Mouse (Mus musculus) c-Kit-positive CD71-negative TER-119-negative erythroid progenitor cells, embryonic 14.5 days (primary cell): ENCODE results near the gene Psd.

Source experiments
- DNase-seq: peaks from one replicate; pipeline ENCODE4 v3.0.0-alpha.2; 2013; ENCODE audit warnings: low read depth

The Psd gene

DNA sequence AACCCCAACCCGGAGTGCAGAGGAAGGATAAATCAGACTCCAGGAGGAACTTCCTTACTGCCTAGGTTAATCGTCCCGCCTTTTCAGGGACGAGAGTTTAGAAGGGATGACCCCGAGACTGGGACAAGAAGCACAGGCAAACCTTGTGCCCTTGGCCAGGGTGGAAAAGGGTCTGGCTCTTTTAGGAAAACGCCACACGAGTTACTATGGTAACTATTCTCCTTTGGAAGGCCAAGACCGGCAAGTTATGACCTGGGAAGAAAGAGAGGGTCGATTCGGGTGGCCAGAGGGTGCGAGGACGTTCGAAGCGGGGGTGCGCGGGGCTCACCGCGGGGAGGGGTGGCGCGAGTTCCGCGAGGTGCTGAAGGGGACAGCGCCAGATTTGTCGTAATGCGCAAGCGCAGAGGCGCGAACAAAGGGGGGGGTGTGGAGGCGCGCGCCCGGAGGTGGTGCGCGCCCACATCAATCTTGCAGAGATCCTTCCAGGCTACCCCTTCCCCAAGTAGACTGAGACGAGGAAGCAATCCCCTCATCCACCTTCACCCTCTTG is at the start of gene Psd:
TSS of gene Psd (minus strand) at position 401 of the 550 bp plus-strand sequence.
- no peak for DNase-seq

DNA sequence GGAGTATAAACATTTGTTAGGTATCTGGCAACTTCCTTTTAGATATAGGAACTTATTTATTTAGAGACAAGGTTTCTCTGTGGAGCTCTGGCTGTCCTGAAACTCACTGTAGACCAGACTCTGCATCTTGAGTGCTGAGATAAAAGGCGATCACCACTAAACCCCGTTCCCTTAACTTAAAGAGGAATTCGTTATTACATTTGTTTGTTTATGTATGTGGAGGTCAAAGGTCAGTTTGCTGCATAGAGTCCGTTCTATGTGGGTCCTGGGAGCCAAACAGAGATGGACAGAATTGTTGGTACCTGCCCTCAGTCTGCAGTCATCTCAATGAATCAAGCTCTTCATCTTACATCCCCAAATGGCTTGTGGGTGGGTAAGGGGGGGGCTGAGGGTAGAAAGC is 48.9 kb upstream of the Psd start:
- DNase-seq: no peak

DNA sequence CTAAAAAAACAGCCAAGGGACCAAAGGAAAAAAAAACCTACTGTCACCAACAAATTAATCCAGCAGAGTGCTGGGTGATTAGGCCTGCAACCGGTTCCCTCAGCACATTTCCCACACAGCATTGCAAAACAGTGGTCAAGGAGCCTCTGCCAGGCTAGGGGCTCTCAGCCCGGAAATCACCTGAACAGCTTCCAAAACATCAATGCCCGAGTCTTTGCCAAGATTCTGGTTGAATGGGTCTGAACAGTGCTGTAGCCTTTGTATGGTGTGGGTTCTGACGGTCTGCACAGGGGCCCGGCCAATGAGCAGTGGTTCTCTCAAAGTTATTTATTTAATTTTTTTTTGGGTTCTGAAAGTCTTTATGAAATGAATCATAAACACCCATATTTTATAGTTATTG is 48.5 kb upstream of the Psd start:
- DNase-seq: no peak

DNA sequence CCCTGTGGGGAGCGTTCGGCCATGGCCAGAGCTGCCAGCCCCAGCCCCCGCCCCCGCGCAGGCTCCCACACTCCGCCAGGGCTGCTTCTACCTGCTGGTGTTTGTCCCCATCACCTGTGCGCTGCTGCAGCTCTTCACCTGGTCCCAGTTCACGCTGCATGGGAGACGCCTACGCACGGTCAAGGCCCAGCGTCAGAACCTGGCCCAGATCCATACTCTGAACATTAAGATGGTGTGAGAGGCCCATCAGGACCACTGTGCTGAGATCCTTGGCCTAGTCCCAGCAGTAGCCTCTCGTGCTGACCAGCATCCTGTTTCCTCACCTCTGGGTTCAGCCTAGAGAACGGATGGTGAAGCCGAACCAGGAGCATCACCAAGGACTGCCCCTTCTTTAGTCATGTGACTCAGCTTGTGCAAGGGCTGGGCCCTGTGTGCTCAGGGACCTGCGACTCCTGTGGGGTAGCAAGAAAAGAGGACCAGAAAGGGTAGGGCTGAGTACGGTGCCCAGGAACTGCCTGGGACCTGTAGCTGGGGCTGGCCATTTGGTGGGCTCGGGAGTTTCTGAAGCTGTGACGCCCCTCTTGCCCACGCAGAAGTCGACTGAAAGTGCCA is 47.6 kb upstream of the Psd start:
- DNase-seq: no peak

DNA sequence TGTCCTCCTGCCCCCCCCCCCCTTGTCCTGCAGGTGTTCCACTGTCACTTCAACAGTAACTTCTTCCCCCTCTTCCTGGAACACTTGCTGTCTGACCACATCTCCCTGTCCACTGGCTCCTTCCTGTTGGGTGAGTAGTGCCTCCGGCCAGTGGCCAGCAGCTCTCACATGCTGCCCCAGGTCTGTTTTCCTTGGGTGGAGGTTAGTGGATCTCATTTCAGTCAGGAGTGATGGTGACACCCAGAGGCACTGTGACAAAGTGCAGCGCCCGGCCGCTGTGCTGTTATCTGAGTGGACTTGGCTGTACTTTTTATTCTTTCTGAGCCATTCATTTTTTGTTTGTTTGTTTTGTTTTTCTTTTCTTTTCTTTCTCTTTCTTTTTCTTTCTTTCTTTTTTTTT is 42.2 kb upstream of the Psd start:
- DNase-seq: no peak

DNA sequence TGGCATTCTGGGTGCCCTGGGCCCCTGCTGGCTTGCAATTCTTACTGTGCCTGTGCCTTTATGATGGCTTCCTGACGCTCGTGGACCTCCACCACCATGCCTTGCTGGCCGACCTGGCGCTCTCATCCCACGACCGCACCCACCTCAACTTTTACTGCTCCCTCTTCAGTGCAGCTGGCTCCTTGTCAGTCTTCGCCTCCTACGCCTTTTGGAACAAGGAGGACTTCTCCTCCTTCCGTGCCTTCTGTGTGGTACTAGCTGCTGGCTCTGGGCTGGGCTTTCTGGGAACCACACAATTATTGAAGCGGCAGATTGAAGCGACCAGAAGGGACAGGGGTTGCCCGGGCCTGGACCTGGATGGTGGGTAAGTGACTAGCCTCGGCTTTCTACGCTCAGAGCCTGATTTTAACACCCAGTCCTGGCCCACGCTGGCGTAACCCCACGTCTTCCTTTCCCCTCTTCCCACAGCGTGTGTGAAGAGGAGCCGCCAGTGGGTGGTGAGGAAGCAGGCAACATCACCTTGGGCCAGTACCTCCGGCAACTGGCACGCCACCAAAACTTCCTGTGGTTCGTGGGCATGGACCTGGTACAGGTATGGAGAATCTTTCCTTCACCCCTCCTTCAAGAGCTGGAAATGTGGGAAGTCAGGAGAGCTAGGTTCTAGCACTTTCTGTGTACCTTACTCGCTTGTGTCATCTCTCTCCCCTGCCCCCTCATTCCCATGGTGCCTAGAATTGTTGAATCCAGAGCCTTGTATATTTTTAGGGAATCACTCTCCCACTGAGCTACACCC is 41.0 kb upstream of the Psd start:
- DNase-seq: no peak

DNA sequence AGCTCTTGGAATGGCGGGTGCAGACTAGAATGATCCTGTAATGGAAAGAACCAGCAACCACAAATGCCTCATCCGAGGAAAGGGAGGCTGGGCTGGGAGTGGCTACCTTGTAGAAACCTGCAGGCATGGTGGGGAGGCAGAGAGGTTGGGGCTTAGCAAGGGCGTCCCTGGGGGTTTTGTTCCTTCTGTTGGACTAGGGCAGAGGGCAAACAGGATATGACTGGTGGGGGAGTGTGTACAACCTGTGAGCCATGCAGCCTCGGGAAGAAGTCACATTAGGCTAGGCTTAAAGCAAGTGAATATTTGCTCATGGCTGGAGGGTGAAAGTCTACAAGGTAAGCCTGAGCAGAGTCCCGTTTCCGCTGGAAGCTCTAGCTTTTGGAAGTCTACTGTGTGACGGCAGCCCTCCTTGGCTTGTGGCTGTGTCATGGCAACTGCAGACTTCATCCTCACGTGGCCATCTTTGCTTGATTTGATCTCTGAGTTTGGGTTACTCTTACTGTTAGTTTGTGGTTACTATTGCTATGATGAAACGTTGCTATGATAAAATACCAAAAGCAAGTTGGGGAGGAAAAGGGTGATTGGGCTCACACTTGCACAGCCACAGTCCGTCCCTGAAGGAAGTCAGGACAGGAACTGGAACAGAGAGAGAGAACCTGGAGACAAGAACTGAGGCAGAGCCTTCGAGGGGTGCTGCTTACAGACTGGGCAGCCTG is 36.5 kb upstream of the Psd start:
- no peak for DNase-seq

DNA sequence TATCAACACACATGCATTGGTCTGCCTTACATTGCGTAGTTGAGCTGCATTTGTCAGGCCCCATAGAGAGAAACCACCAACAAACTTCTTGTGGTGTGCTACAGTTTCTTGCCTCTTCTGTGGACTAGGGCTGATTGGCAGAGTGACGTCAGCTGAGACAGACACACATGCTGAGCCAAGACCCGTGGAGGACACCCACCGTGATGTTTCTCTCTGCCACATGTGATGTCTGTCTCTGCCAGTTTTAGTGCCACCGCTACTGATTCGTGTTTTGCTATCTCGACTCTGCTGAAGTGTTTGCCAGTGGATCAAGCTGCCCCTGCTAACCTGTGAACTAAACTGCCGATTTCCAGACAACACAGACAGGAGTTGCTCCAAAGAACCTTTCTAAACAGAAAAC is 35.1 kb upstream of the Psd start:
- no peak for DNase-seq

DNA sequence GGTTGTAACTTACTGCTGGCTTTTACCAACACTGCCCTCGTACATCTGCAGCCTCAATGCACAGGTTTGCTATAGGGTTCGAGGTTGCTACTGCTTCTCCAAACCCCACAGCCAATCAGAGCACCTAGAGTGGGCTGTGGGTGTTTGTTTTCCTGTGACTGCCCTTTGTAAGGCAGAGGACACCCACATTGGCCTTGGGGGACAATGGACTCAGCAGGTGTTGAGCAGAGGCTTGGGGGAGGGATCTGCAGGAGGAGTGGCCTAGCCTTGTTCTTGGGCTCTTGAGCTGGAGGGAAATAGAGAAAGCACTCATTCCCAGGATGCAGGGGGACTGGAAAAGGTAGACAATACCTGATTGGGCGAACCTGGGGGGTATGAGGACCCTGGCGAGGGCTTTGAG is 31.4 kb upstream of the Psd start:
- DNase-seq: no peak

DNA sequence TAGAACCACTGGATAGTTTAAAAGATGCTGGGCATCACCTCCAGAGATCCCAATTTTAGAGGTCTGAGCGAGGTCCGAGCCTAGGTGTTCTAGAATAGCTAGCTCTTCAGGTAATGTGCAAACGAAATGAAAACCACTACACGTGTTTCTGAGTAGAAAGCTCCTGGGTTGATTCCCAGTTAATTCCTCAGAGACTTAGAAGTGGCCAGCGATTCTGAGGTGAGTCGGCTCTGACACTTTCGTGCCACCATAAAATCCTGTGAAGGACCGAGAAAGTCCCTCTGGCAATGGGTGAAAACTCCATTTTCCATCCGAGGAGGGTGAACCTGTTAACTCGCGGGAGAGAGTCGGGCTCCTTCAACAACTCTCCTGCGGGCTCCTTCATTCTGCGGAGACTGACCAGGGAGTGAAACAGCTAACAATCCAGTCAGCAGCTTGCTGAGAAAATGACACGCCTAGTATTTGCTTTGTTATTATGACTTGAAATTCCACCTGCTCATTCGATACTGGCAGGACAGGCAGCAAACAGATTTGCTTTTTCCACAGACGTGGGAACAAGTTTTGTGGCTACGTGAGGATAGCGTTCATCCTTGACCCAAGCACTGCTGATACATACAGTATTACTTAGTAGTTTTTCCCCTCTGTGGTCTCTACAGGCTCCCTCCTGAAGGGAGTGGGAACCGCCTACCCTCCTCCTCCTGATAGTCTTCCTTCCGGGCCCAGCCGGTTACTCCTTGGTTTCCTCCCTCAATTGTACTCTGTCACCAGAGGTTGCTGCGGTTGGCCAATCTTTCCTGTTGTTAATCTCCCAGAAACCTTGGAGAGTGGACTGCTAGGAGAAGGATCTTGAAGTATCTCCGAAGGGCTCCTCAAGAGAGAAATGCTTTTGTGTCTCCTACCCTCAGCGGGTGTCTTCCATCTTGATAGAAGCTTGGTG is 30.7 kb upstream of the Psd start:
- DNase-seq: no peak

DNA sequence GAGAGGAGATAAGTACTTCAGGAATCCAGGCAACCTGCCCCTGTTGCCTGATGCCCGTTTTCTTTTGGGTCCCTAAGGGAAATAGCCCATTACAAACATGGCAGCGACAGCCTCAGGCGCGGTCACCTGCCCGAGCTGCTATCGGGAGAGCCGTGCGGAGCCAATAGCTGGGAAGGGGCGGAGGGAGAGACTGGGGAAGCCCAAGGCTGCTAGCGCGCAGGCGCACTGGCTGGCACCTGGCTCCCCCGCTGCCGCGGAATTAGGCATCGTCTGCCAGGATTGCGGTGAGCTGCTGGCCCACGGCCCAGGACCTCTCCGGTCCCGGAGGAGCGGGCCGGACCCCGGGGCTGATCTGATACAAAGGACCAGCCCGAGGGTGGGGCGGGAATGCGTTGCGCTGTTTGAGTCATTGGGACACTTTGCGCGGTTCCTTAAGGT is 29.8 kb upstream of the Psd start:
- peak; percentile 66 for DNase-seq

DNA sequence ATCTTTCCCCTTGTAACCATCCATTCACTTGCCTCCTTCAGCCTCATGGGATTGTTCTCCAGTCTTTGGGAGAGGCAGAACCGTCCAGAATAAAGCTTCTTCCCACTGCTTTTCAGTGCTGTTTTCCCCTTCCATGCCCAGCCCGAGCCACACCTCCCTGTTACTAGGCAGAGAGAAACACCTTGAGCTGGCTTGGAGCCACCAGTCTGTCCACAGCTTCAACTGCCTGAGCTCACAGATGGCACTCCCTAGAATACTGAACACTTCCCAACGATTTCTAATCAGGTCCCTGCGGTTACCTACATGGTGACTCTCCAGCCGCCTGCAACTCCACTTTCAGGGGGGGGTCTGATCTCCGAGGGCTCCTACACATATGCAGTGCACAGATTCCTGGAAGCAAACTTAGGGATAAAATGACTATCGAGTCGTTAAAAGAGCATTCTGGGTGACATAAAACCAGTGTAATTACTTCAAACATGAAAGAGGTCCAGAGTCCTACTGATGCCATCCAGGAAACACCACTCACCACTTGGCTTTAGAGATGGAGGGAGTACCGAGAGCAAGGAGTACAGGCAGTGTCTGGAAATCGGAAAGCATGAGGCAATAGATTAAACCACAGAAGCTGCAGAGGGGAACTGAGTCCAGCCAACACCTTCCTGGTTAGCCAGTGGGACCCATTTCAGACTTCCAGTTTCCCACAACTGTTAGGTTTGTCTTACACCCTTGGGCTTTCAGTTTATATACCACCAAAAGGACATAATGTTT is 23.4 kb upstream of the Psd start, which contains the start of gene 2310034G01Rik:
TSS of gene 2310034G01Rik (minus strand) at position 135 of the 765 bp plus-strand sequence.
- no peak for DNase-seq

DNA sequence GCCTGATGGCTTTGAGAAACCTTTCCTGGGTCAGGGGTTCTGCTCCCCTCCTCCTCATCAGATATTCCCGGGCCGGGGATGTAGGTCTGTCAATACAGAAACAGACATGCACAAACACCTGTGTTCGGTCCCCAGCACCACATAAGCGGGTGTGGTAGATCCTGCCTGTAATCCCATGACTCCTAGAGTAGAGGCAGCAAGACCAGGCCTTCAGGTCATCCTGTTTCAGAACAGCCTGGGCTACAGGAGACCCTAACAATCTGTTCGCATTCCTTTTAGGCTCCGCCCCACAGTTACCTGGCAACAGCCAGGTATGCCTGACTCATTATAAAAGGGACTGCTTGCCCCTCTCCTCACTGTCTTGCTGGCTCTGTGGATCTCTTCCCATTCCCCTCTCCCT is 22.6 kb upstream of the Psd start:
- DNase-seq: no peak

DNA sequence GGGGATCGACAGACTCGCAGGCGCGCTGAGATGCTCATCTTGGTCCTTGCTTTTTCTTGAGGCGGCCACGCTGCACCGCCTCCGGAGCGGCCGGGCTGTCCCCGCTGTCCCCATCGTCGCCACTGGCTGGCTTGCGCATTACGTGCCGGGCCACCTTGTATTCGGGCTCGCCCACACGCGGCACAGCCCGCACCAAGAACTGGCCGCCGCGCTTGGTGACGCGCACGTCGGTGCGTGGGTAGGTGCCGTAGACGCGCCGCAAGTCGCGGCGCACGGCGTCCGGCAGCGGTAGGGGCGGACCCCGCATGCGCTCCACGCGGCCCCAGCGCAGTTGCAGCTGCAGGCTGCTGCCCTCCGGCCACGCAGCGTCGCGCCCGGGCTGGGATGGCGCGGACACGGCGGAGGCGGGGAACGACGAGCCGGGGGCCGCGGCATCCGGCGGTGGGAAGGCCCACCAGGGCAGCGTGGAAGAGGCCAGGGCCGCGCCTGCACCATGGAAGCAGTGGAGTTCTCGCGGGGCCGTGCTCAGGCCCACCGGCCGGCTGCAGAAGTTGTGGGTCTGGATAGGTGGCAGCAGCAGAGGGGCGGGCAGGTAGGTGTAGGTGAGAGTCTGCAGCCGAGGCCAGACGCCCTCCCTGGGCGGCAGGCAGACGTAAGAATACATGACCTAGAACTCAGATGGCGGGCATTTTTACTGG is 22.0 kb upstream of the Psd start:
- DNase-seq: no peak

DNA sequence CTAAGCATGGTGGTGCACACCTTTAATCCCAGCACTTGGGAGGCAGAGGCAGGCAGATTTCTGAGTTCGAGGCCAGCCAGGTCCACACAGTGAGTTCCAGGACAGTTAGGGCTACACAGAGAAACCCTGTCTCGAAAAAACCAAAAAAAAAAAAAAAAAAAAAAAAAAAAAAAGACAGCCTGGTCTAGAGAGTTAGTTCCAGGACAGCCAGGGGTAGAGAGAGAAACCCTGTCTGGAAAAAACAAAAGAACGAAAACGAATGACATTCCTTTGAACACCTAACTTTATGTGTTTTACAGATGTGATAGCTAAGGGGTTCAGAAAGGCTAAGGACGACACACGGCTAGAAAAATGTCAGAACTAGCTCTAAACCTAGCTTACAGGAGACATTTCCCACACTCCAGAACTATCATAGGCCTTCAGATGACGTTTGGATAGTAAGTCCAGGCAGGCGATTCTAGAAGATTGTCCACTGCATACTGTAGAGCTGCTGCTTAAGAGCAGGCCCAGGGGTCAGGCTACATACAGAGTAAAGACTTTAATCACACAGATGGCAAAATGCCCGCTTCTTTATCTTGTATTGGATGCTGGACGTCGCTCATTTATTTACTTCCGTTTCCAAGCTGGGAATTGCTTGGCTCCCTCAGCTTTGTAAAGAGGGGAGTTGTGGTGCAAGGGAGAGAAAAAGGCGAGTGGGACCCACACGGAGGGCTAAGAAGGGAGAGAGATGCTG is 21.1 kb upstream of the Psd start:
- no peak for DNase-seq

DNA sequence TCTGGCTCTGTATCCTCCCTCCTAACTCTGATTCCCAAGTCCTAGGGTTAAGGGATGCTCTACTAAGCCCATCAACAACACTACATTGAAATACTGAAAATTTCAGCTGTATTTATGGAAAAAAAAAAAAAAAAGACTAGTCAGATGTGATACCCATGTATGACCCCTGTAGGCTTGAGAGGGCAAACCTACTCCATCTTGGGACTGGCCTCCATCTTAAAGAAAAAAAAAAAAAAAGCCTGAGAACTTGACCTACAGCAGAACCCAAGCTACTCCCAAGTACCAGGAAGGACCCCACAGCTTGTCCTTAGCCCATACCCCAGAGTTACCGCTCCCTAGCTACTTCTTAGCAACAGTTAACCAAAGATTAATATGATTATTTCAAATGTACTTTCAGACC is 20.2 kb upstream of the Psd start:
- DNase-seq: no peak

DNA sequence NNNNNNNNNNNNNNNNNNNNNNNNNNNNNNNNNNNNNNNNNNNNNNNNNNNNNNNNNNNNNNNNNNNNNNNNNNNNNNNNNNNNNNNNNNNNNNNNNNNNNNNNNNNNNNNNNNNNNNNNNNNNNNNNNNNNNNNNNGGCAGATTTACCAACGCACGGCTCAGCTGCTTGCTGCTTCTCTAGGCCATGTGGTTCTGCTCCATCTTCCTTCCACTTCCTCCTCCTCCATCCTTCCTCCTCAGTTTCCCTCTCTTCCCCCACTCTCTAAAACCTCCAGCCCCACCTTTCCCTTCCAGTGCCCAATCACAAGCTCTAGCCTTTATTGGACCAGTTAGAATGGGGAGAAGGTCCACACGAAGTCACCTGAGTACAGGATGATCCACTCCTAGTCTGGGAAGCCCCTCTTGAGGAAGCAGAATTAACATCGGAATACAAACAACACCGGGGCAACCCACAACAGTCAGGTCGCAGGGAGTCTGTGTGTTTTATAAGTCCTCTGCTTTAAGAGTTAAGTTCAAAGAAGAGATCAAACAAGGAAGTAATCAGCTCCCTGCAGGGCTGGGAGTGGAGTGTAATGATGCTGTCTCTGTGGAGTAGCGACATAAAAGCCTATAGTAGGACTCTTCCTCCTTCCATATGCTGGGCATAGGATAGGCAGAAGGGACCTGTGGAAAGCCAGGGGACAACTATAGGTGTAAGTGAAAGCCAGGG is 17.9 kb upstream of the Psd start:
- no peak for DNase-seq

DNA sequence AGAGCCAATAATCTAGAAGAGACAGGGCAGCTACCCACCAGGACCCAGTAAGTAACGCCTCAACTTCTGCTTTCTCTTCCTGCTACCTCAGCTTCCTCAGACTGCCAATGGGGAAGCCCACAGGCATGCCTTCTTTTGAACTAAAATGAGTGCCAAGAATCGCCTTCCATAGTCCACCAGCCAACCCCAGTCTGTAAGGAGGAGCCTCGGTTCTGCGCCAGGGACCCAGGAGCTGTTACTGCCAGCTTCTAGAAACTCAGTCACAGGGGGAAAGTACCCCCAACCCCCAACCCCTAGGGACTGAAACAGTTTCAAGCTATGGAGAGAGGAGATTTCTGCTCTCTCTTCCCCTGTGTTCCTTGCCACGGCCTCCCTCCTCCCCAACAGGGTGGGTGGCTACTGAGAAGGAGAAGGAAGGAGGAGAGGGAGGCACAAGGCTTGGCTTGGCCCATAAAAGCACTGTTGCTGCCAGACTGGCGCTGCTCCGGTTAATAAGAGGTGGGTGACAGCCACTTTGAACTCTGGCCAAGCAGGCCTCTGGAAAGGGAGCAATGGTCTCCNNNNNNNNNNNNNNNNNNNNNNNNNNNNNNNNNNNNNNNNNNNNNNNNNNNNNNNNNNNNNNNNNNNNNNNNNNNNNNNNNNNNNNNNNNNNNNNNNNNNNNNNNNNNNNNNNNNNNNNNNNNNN is 12.5 kb upstream of the Psd start:
- DNase-seq: no peak
